Mouse (Mus musculus): ENCODE measurements around the gene Rnf126. TPM values are rescaled to one million over a fixed set of nuclear protein-coding genes. Genes with fewer than 3 reads are reported as not detected.

The Rnf126 gene
- polyA plus RNA-seq, 1 experiment from 2014 or later = 102 TPM

DNA sequence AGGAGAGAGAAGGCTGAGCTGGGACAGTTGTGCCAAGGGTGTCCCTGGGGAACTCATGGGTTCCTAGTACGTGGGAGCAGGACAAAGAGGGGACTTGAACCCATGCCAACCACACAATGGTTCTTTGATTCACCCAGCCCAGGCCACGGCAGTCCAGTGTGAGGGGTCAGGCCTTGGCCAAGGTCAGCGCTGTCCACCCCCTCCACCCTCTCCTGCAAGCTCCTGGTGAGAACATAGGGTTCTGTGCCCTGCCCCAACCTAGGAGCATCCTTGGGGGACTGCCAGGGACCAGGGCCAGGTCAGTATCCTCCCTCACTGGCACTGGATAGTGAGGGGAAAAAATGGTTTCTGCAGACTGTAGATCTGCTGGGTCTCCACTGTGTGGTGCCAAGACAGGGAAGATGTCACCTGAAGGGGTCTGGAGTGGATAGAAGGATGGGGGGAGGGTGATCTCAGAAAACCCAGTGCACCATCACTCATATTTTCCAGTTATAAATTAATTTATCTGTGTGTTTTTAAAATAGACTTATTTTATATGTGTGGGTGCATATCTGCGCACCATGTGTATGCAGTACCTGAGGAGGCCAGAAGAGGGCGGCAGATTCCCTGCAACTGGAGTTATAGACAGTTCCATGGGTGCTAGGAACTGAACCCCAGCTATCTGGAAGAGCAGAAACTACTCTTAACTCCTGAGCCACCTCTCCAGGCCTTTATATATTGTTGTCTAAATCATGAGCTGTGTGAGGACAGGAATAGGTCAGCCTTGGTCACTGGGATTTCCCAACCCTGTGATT lies 7.9 kb upstream of the Rnf126 start:
- ATAC-seq (replicated peaks; ENCODE audit: low FRiP score) = no peak
- H3K27me3 ChIP-seq = peaks cover 17% of the 10 kb centered on the region; the same call in 1 of the 2 replicates
- H3K9me3 ChIP-seq (replicated peaks) = no peaks in the 10 kb centered on the region
- no peak overlapping the region for H3K27ac ChIP-seq
- H3K4me3 ChIP-seq (replicated peaks) = no peak overlapping the region
- WGBS = 66% methylated on average over 5 of the region's 5 CpGs
- no peak overlapping the region for H3K9ac ChIP-seq
- H3K36me3 ChIP-seq = no peaks in the 10 kb centered on the region
- peaks cover 30% of the 10 kb centered on the region for H3K4me1 ChIP-seq
- H3K4me2 ChIP-seq = no peak overlapping the region

DNA sequence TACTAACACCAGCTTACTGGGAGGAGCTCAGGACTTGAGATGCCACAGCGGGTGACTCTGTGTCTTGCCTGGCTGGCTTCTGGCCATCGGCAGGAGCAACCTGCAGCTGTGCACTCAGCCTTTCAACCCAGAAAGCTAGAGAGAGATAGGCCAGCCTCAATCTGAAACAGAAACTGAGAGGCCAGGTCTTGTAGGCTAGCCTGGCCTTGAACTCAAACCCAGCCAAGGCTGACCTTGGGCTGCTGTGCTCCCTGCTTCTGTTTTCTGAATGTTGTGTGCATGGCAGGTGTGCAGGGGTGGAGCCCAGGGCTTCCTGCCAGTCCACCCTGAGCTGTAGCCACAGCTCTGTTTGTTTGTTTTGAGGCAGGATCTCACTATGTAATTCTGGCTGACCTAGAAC lies 6.5 kb upstream of the Rnf126 start:
- Histone ChIP-seq H3K27me3 (peaks cover 8% of the 10 kb centered on the region; the same call in 1 of the 2 replicates), H3K27ac (no peak overlapping the region), H3K9me3 (replicated peaks) (no peaks in the 10 kb centered on the region), H3K4me3 (replicated peaks) (no peak overlapping the region), H3K36me3 (no peaks in the 10 kb centered on the region), H3K9ac (no peak overlapping the region), H3K4me1 (peaks cover 24% of the 10 kb centered on the region), H3K4me2 (no peak overlapping the region)
- 87% methylated on average over 2 of the region's 2 CpGs for WGBS
- ATAC-seq (replicated peaks; ENCODE audit: low FRiP score) = no peak

DNA sequence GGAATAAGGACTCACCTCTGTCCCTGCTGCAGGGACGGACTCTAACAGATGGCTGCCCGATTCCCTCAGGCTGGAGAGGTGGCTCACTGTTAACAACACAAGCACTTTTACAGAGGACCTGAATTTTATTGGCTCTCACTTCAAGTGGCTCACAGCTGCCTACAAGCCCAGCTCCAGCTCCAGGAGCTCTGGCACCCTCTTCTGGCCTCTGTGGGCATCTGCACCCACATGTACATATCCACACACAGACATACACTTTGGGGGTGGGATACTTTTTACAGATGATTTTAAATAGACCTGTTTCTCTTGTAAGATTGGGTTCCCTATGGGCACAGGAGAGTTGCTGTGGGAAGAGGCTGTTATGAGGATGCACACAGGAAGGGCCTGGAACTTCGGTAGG lies 5.6 kb upstream of the Rnf126 start:
- Histone ChIP-seq H3K9me3 (replicated peaks) (no peaks in the 10 kb centered on the region), H3K4me2 (no peak overlapping the region), H3K4me1 (peaks cover 24% of the 10 kb centered on the region), H3K27me3 (0 out of 2 replicates have a peak, but pooled peaks cover 1% of the 10 kb centered on the region), H3K4me3 (replicated peaks) (no peak overlapping the region), H3K9ac (no peak overlapping the region), H3K27ac (no peak overlapping the region), H3K36me3 (no peaks in the 10 kb centered on the region)
- no peak for ATAC-seq (replicated peaks; ENCODE audit: low FRiP score)
- 91% methylated on average over 3 of the region's 3 CpGs for WGBS

DNA sequence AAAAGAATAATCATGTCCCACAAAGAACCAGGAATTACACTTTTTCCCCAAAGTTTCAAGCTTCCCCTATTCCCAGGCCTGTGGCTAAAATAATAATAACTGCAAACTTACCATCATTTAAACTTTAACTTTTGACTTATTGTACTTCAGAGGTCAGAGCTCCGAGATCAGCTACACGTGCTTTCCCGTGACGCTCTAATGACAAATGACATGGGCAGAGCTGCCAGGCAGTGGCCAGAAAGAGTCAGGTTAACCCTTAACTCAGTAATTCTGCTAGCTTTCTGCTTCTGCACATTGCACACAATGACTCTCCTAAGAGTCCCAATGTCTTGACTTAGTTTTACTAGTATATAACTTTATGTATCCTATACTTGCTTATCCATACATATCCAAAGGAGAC lies 2.6 kb upstream of the Rnf126 start:
- WGBS = 18% methylated on average over 4 of the region's 4 CpGs
- Histone ChIP-seq H3K36me3 (no peaks in the 10 kb centered on the region), H3K27ac (no peak overlapping the region), H3K27me3 (no peaks in the 10 kb centered on the region), H3K9ac (no peak overlapping the region), H3K4me3 (replicated peaks) (no peak overlapping the region), H3K4me2 (no peak overlapping the region), H3K9me3 (replicated peaks) (no peaks in the 10 kb centered on the region), H3K4me1 (peaks cover 35% of the 10 kb centered on the region)
- no peak for ATAC-seq (replicated peaks; ENCODE audit: low FRiP score)

DNA sequence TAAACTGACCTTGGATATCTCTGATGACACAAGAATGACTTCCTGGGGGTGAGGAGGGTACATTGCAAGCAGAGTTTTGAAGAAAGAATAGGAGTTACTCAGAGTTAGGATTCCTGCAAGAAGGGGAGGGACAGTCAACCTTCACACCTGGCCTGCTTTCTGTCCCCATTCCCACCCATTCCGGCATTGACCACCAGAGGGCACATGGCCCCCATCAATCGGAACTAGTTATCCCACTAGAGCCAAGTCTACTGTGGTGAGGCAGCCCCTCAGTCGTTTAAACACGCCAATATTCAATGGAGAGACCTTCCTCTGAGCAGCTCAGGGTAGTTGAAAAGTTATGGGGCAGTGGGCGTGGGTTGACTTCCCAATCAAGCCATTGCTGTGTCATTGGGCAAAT lies 1.6 kb upstream of the Rnf126 start:
- H3K4me1 ChIP-seq = peaks cover 45% of the 10 kb centered on the region
- WGBS = under 1% methylated on average over 5 of the region's 5 CpGs
- no peak overlapping the region for H3K4me3 ChIP-seq (replicated peaks)
- no peak for ATAC-seq (replicated peaks; ENCODE audit: low FRiP score)
- no peaks in the 10 kb centered on the region for H3K27me3 ChIP-seq
- peak overlapping the region; percentile 91 for H3K4me2 ChIP-seq
- 0 out of 2 replicates have a peak overlapping the region, but pooled peaks have one; percentile 0 for H3K27ac ChIP-seq
- H3K9me3 ChIP-seq (replicated peaks) = no peaks in the 10 kb centered on the region
- H3K36me3 ChIP-seq = no peaks in the 10 kb centered on the region
- H3K9ac ChIP-seq = no peak overlapping the region

DNA sequence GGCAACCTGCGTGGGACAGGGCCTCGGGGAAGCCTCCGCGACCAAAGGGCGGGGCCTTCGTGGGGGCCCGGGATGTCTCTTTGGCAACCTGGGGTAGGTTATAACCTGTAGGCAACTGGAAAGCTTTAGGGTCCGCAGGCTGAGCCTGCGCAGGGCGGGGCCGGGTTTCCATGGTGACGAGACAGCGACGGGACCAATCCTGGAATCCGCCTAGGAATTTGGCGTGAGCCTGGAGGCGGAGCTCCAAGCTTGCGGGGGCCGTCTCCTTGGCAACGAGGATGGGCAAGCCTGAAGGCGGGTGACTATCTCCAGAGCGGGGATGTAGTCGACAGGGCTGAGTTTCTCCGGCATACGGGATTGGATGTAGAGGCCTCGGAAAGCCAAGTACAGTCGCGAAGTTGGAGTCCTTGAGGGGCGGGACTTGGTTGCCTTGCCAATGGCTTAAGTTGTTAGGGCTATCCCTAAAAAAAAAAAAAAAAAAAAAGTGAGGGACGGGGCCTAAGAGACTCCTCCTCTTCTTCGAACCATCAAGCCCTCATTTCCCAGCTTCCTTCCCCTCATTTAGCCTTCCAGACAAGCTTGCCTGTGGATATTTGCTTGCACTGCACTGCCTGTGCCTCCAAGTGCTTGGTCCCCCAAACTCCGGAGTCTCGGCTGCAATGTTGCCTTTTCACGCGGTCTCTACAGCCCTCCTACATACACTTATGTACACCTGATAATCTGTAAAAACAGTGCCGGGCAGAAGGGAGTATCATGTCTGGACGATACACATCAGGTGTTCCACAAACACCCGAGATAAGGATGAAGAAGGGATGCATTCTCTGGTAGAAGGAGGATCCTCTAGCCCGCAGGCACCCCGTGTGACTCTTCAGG lies 856 bp upstream of the Rnf126 start:
- Histone ChIP-seq H3K4me3 (replicated peaks) (peak overlapping the region; percentile 98), H3K9ac (peak overlapping the region; percentile 43; the same call in 1 of the 2 replicates), H3K27ac (peak overlapping the region; percentile 97), H3K9me3 (replicated peaks) (no peaks in the 10 kb centered on the region), H3K27me3 (no peaks in the 10 kb centered on the region), H3K36me3 (peaks cover 2% of the 10 kb centered on the region), H3K4me2 (peak overlapping the region; percentile 91), H3K4me1 (peaks cover 47% of the 10 kb centered on the region)
- WGBS = 9% methylated on average over 40 of the region's 40 CpGs
- ATAC-seq (replicated peaks; ENCODE audit: low FRiP score) = peak; percentile 82

DNA sequence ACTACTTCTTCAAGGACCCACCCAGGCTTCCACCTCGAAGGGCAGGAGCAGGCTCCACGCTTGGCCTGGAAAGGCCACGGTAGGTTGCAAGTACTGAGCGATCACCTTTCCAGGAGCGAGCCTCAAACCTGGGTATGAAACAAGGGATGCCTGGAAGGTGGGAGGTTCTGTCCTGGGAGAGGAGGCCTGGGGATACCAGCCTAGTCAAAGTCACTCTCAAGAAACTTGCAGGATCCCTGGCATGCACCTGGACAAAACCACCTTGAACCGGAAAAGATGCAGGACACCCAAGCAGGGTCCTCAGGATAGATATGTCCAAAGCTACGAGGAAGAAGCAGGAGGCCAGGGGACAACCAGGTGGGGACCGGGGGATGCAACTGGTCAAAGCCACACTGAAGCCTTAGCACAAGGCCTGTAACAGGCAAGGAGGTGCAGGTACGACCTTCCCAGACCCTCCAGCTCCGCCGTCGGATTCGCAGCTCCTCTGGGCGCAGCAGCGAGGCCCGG lies 698 bp downstream of the Rnf126 start:
- Histone ChIP-seq H3K36me3 (peaks cover 18% of the 10 kb centered on the region), H3K9ac (peak overlapping the region; percentile 96), H3K4me2 (peak overlapping the region; percentile 91), H3K27ac (peak overlapping the region; percentile 97), H3K4me1 (peaks cover 47% of the 10 kb centered on the region), H3K4me3 (replicated peaks) (peak overlapping the region; percentile 98), H3K9me3 (replicated peaks) (no peaks in the 10 kb centered on the region), H3K27me3 (no peaks in the 10 kb centered on the region)
- no peak for ATAC-seq (replicated peaks; ENCODE audit: low FRiP score)
- 7% methylated on average over 16 of the region's 16 CpGs for WGBS

DNA sequence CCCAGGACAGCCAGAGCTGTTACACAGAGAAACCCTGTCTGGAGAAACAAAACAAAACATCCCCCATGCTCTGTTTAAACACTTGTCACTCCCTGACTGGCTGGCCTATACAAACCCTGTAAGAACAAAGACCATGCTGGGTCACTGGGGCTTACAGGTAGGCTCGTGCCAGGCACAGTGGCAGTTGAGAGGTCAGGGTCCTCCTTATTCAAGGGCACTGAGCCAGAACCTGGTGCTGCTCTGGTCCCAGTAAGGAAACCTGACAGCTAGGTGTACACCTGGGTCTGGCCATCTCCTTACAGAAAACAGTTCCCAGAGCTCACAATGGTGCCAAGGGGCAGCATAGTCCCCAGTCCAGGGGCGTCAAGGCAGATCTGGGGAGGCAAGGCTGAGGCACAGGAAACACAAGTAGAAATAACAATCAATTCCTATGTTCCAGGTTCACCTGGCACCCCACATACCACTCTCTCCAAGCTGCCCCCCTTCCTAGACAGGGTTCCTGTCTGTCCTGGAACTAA lies 1.5 kb downstream of the Rnf126 start:
- peak overlapping the region; percentile 98 for H3K4me3 ChIP-seq (replicated peaks)
- H3K4me1 ChIP-seq = peaks cover 47% of the 10 kb centered on the region
- H3K27ac ChIP-seq = no peak overlapping the region
- H3K4me2 ChIP-seq = peak overlapping the region; percentile 91
- H3K9me3 ChIP-seq (replicated peaks) = no peaks in the 10 kb centered on the region
- no peaks in the 10 kb centered on the region for H3K27me3 ChIP-seq
- ATAC-seq (replicated peaks; ENCODE audit: low FRiP score) = no peak
- peaks cover 25% of the 10 kb centered on the region for H3K36me3 ChIP-seq
- peak overlapping the region; percentile 96 for H3K9ac ChIP-seq
- WGBS = 54% methylated on average over 2 of the region's 2 CpGs

DNA sequence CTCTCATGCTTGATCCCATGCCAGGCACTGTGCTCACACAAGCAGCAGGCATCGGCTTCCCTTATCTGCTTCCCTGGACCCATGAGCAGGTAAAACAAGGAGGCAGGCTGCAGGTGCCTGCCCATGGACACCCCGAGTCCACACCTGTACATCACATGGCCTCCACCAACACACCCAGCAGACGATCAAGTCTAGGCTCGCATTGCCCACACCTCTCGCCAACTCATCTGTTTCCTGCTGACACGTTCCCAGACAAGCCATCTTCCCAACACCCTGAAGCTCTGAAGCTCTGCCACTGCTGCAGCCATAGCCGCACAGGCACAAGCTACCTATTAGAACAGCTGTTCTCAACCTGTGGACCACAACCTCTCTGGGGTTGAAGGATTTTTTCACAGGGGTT lies 2.5 kb downstream of the Rnf126 start:
- peaks cover 34% of the 10 kb centered on the region for H3K36me3 ChIP-seq
- no peaks in the 10 kb centered on the region for H3K27me3 ChIP-seq
- no peak for ATAC-seq (replicated peaks; ENCODE audit: low FRiP score)
- no peak overlapping the region for H3K27ac ChIP-seq
- no peaks in the 10 kb centered on the region for H3K9me3 ChIP-seq (replicated peaks)
- H3K4me2 ChIP-seq = no peak overlapping the region
- WGBS = 82% methylated on average over 7 of the region's 7 CpGs
- no peak overlapping the region for H3K4me3 ChIP-seq (replicated peaks)
- no peak overlapping the region for H3K9ac ChIP-seq
- peaks cover 47% of the 10 kb centered on the region for H3K4me1 ChIP-seq

DNA sequence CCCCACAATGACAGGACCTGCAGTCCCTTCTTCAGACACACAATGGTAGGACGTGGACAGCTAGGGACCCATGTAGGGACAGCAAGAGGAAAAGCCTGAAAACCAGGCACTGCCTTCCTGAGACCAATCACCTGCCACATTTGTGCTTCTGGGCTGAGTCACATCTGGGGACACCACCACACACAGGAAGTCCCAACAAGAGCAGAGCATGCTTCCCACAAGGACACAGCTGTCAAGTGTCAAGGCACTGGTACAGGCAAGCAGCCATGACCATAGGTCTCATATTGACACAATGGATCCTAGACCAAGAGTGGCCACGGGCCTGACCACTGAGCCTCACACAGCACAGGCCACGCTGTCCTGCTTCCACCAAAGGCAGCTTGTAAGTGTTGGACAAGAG lies 3.9 kb downstream of the Rnf126 start:
- Histone ChIP-seq H3K9me3 (replicated peaks) (no peaks in the 10 kb centered on the region), H3K27ac (no peak overlapping the region), H3K4me2 (no peak overlapping the region), H3K9ac (no peak overlapping the region), H3K4me3 (replicated peaks) (no peak overlapping the region), H3K4me1 (peaks cover 34% of the 10 kb centered on the region), H3K36me3 (peaks cover 48% of the 10 kb centered on the region), H3K27me3 (no peaks in the 10 kb centered on the region)
- WGBS = 79% methylated on average over 3 of the region's 3 CpGs
- ATAC-seq (replicated peaks; ENCODE audit: low FRiP score) = no peak

DNA sequence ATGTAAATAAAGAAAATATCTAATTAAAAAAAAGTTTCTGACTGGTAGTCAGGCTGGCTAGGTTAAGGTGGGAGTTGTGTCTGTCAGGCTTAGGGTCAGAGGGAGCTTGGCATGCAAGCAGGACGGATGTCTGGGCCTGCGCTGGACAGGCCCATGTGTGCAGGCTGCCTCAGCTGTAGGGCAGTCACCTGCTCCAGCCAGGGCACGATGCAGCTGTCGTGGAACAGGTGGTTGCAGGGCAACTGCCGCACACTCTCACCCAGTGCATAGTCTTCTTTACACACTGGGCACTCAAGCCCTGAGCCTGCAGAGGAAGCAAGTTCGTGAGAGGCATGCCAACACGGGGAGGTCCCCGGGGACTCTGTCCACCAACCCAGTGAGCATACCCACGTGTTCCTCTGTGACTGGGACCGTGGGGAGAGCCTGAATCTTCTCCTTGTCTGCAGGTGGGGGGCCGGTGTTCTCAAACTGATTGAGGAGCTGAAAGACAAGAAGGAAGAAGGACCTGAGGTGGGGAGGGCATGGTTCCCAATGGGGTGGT lies 6.1 kb downstream of the Rnf126 start:
- Histone ChIP-seq H3K4me2 (no peak overlapping the region), H3K9ac (no peak overlapping the region), H3K4me3 (replicated peaks) (no peak overlapping the region), H3K9me3 (replicated peaks) (no peaks in the 10 kb centered on the region), H3K27ac (no peak overlapping the region), H3K4me1 (peaks cover 25% of the 10 kb centered on the region), H3K27me3 (no peaks in the 10 kb centered on the region), H3K36me3 (peaks cover 69% of the 10 kb centered on the region)
- 93% methylated on average over 11 of the region's 11 CpGs for WGBS
- no peak for ATAC-seq (replicated peaks; ENCODE audit: low FRiP score)

Measured in kidney, embryonic 15.5 days (tissue).